Comparison of ENCODE assay signal across 20 mouse cellular contexts in the genomic region with DNA sequence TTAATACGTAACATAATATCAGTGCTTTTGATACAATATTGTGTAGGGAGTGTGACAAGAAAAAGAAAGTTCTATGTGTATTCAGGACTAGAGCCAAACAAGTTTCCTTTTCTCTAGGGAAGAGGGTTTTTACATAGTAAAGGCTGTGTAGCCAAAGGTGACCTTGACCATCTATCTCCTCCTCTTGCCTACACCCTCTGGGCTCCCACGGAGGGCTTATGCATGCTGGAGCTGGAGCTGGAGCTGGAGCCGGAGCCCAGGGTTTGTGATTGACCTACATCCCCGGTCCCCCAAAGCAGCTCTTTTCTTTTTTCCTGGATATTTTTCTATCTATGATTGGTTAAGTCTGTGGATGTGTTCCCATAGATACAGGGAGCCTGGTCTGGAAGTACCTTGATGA. TPM values are rescaled to one million over a fixed set of nuclear protein-coding genes. Genes with fewer than 3 reads are reported as not detected.
DNase-seq lines count a peak whose midpoint lies in the region; ATAC-seq and TF ChIP-seq lines count a peak whose summit lies in the region.
"Had no signal": no experiment of that assay in that cellular context is flagged by ENCODE, and none has a peak within 500 bp of the region (broad histone marks: within the 10 kb centered on the region; RNA-seq: fewer than 3 reads in every experiment).

No protein-coding gene starts in this region.

- no peak overlapping the region for H3K4me3 ChIP-seq in heart, embryonic 11.5 days (ENCODE audit: low read depth, low read length)
- H3K4me3 ChIP-seq in ES-E14 (ENCODE audit: insufficient read depth in 1 of 2, low read depth in 1 of 2, low read length in 2 of 2, poor library complexity in 1 of 2, severe bottlenecking in 1 of 2) = no peak overlapping the region; a peak in 1 of 4 replicates
- H3K4me3 ChIP-seq: embryonic facial prominence, embryonic 12.5 days; embryonic facial prominence, embryonic 15.5 days; forebrain, embryonic 15.5 days; heart, adult 2 months; heart, embryonic 10.5 days; hindbrain, embryonic 12.5 days; hindbrain, embryonic 15.5 days had no signal

- 70% methylated on average over 4 of the region's 4 CpGs for WGBS in heart, embryonic 11.5 days (ENCODE audit: insufficient replicate concordance)

- H3K9me3 ChIP-seq in heart, embryonic 11.5 days (replicated peaks; ENCODE audit: control insufficient read depth, low read length) = no peaks in the 10 kb centered on the region
- no peaks in the 10 kb centered on the region for H3K9me3 ChIP-seq in ES-E14 (ENCODE audit: control insufficient read depth, insufficient read depth, low read depth, low read length)
- H3K9me3 ChIP-seq: embryonic facial prominence, embryonic 12.5 days; embryonic facial prominence, embryonic 15.5 days; forebrain, embryonic 15.5 days; heart, embryonic 10.5 days; hindbrain, embryonic 12.5 days; hindbrain, embryonic 15.5 days had no signal

- DNase-seq in heart, adult 11 months = peak; percentile 82
- DNase-seq in ES-E14 (ENCODE audit: low read depth, low spot score) = no peak
- peak; percentile 57 for DNase-seq in testis, postnatal 10 days (ENCODE audit: low spot score)
- DNase-seq in cerebellum, postnatal 36 days = no peak
- DNase-seq in layer of hippocampus, postnatal 25 days (ENCODE audit: extremely low spot score in 1 of 2, low spot score in 1 of 2) = no peak
- DNase-seq: adrenal gland, adult 2 months; adrenal gland, postnatal 14 days; cerebellum, adult 11 months; cerebellum, adult 2 months; cerebellum, adult 9-11 months; gastrocnemius, postnatal 25 days; heart, adult 2 months; kidney, adult 11 months had no signal

- ATAC-seq in heart, embryonic 11.5 days (replicated peaks; ENCODE audit: insufficient number of reproducible peaks, low FRiP score, low TSS enrichment) = no peak
- ATAC-seq: forebrain, embryonic 15.5 days had no signal

- no peak overlapping the region for H3K9ac ChIP-seq in heart, embryonic 11.5 days (ENCODE audit: low read depth, low read length)
- H3K9ac ChIP-seq in ES-E14 (ENCODE audit: insufficient read depth, low read depth, low read length, poor library complexity, severe bottlenecking) = no peak overlapping the region
- H3K9ac ChIP-seq: embryonic facial prominence, embryonic 12.5 days; embryonic facial prominence, embryonic 15.5 days; forebrain, embryonic 15.5 days; hindbrain, embryonic 12.5 days; hindbrain, embryonic 15.5 days had no signal

- H3K27me3 ChIP-seq in heart, embryonic 11.5 days (ENCODE audit: control insufficient read depth, insufficient read depth, low read length) = no peaks in the 10 kb centered on the region
- H3K27me3 ChIP-seq: embryonic facial prominence, embryonic 12.5 days; embryonic facial prominence, embryonic 15.5 days; forebrain, embryonic 15.5 days; hindbrain, embryonic 12.5 days; hindbrain, embryonic 15.5 days had no signal

- H3K27ac ChIP-seq in heart, embryonic 11.5 days (ENCODE audit: low read depth, low read length) = no peak overlapping the region
- H3K27ac ChIP-seq in ES-E14 (ENCODE audit: insufficient read depth, low read depth, low read length, poor library complexity, severe bottlenecking) = peak overlapping the region; percentile 56; the same call in 1 of the 2 replicates
- H3K27ac ChIP-seq: embryonic facial prominence, embryonic 12.5 days; embryonic facial prominence, embryonic 15.5 days; forebrain, embryonic 15.5 days; heart, adult 2 months; heart, embryonic 10.5 days; hindbrain, embryonic 12.5 days; hindbrain, embryonic 15.5 days had no signal

- peaks cover 6% of the 10 kb centered on the region for H3K4me1 ChIP-seq in heart, embryonic 11.5 days (ENCODE audit: control insufficient read depth, insufficient read depth, low read length)
- H3K4me1 ChIP-seq in ES-E14 (ENCODE audit: control insufficient read depth in 2 of 2, insufficient read depth in 2 of 2, low read length in 2 of 2, poor library complexity in 1 of 2) = peaks cover 7 to 27% of the 10 kb centered on the region in 2 experiments

- H3K36me3 ChIP-seq in heart, embryonic 11.5 days (ENCODE audit: control insufficient read depth, insufficient read depth, low read length) = no peaks in the 10 kb centered on the region
- H3K36me3 ChIP-seq in ES-E14 (ENCODE audit: control insufficient read depth, insufficient read depth, low read length, poor library complexity, severe bottlenecking) = no peaks in the 10 kb centered on the region
- H3K36me3 ChIP-seq: embryonic facial prominence, embryonic 12.5 days; forebrain, embryonic 15.5 days; heart, embryonic 10.5 days; hindbrain, embryonic 12.5 days; hindbrain, embryonic 15.5 days had no signal

- in situ Hi-C loops in ES-E14 (cut with MboI; ENCODE audit: low sequenced_read_pairs in 2 of 2, unreplicated experiment in 2 of 2) = no loop called here

- H3K4me2 ChIP-seq in heart, embryonic 11.5 days = no peak overlapping the region
- H3K4me2 ChIP-seq: embryonic facial prominence, embryonic 12.5 days; embryonic facial prominence, embryonic 15.5 days; forebrain, embryonic 15.5 days; hindbrain, embryonic 12.5 days; hindbrain, embryonic 15.5 days had no signal

TF ChIP-seq in ES-E14, 5 proteins besides CTCF, POLR2A, EP300 and RAD21:
- TF ChIP-seq MAFK (IDR thresholded peaks at IDR 0.05; ENCODE audit: insufficient read depth, low read depth, low read length) (no peak), HCFC1 (IDR thresholded peaks at IDR 0.05; ENCODE audit: borderline replicate concordance, insufficient read depth, low read length) (no peak), ZNF384 (IDR thresholded peaks at IDR 0.05; ENCODE audit: low read depth, low read length) (no peak), ZC3H11A (IDR thresholded peaks at IDR 0.05; ENCODE audit: borderline replicate concordance, low read depth, low read length) (no peak), CHD2 (IDR thresholded peaks at IDR 0.05; ENCODE audit: low read depth, low read length) (no peak)

RNA-seq across cellular contexts. Expression of a gene that starts 30.3 kb away (rescaled TPM):
- 4.2 and 4.9 TPM in 2 replicates for polyA plus RNA-seq in heart, embryonic 11.5 days (2014; fragmentation: Nextera tagmentation; extraction: Ambion mirVana)
- 11.0 and 13.1 TPM in 2 replicates for total RNA-seq in ES-E14 (2012; rRNA removed)
- 10 to 100 TPM; 51.7 to 52.0 TPM for total RNA-seq in layer of hippocampus, postnatal 25 days (2021)

Comparison
In these comparisons a context has a peak if more than half of its experiments do, and no peak if none do; other contexts are left out.
1. DNase-seq: peak in heart, adult 11 months (single experiment) and testis, postnatal 10 days (single experiment); none in ES-E14 (single experiment), cerebellum, postnatal 36 days (0 of 2) and layer of hippocampus, postnatal 25 days (0 of 2).